Mouse (Mus musculus) kidney, adult 2 months (tissue): ENCODE measurements around the gene Ttll12.

Source experiments
- CTCF ChIP-seq: fragments of 200-500 bp; conservative IDR thresholded peaks from 2 replicates; pipeline ENCODE4 v1.5.1; 2011; ENCODE audit warnings: low read depth, mild to moderate bottlenecking, control low read depth, low read length, moderate library complexity, mixed read lengths; ENCODE audit not compliant: insufficient read depth, insufficient read length
- POLR2A ChIP-seq: fragments of 200-500 bp; IDR thresholded peaks from one replicate; pipeline ENCODE4 v1.6.1; 2011; ENCODE audit warnings: low read depth, low read length, control low read depth

DNA sequence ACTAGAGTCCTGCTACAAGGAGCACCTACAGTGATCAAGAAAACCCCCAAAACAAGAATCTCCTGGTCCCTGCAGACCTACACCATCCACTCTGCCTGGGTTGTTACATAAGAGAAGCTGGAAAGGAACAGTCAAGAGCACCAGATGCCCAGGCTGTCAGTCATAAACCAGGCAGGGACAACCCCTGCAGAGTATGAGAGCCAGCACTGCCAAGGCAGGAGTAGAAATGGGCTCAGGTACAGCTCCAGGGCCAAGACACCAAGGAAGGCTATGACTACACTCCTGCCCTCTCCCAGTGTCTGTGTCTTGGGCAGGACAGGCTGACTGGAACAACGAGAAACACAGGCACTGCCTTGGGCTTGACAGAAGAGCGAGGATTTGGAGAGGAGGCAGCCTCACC lies 44.8 kb downstream of the Ttll12 start:
- TF ChIP-seq CTCF (no peak), POLR2A (no peak)
